Comparison of ENCODE assay signal across 17 mouse cellular contexts in the genomic region with DNA sequence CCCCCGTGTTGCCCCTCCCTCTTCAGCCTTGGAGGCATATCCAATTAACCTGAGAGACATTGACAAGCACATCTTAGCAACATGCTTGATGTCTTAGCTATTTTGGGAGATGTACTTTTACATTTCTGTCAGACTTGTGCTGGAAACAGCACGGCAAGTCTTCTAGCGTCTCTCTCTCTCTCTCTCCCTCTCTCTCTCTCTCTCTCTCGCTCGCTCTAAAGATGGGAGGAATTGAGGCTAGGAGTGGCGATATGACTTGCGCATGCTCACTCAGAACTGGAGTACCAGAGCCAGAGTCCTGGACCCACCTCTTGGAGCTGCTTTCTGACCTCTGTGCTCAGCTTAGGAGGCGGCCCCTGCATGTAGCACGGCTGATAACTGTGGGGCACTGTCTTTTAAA. TPM values are rescaled to one million over a fixed set of nuclear protein-coding genes. Genes with fewer than 3 reads are reported as not detected.
DNase-seq lines count a peak whose midpoint lies in the region; ATAC-seq lines count a peak whose summit lies in the region.
"Had no signal": no experiment of that assay in that cellular context is flagged by ENCODE, and none has a peak within 500 bp of the region (broad histone marks: within the 10 kb centered on the region; RNA-seq: fewer than 3 reads in every experiment).

No protein-coding gene starts in this region.

- no peak overlapping the region for H3K9ac ChIP-seq in heart, embryonic 12.5 days
- no peak overlapping the region for H3K9ac ChIP-seq in forebrain, embryonic 15.5 days (replicated peaks)
- H3K9ac ChIP-seq: stomach, embryonic 15.5 days had no signal

- peak overlapping the region; percentile 16; the same call in 1 of the 2 replicates for H3K4me2 ChIP-seq in heart, embryonic 12.5 days
- no peak overlapping the region for H3K4me2 ChIP-seq in forebrain, embryonic 15.5 days (replicated peaks)
- H3K4me2 ChIP-seq: liver, embryonic 11.5 days; stomach, embryonic 15.5 days had no signal

- WGBS in heart, embryonic 12.5 days = 47% methylated on average over 9 of the region's 9 CpGs
- 69% methylated on average over 9 of the region's 9 CpGs for WGBS in forebrain, embryonic 15.5 days

- DNase-seq in heart, postnatal 36 days = no peak
- DNase-seq in left cerebral cortex, postnatal 25 days (ENCODE audit: low spot score in 2 of 2) = peak; percentile 38 to 41
- no peak for DNase-seq in left cerebral cortex, adult 11 months (ENCODE audit: low spot score)
- DNase-seq in brain, embryonic 18.5 days (ENCODE audit: low read depth, low spot score) = peak; percentile 50
- DNase-seq in urinary bladder, postnatal 4 days (ENCODE audit: low spot score in 2 of 2) = no peak
- DNase-seq: adrenal gland, postnatal 36 days; cerebellum, adult 11 months; gastrocnemius, postnatal 36 days; kidney, adult 11 months; layer of hippocampus, postnatal 36 days; thymus, postnatal 14 days had no signal

- H3K36me3 ChIP-seq in heart, embryonic 12.5 days = no peaks in the 10 kb centered on the region
- no peaks in the 10 kb centered on the region for H3K36me3 ChIP-seq in forebrain, embryonic 15.5 days
- H3K36me3 ChIP-seq: stomach, embryonic 15.5 days had no signal

- H3K9me3 ChIP-seq in heart, embryonic 12.5 days (replicated peaks) = no peaks in the 10 kb centered on the region; the same call in 1 of the 2 replicates
- no peaks in the 10 kb centered on the region for H3K9me3 ChIP-seq in forebrain, embryonic 15.5 days
- H3K9me3 ChIP-seq: stomach, embryonic 15.5 days had no signal

- H3K4me3 ChIP-seq in heart, embryonic 12.5 days = no peak overlapping the region
- H3K4me3 ChIP-seq in forebrain, embryonic 15.5 days = no peak overlapping the region
- H3K4me3 ChIP-seq: megakaryocyte, embryonic 14.5 days; stomach, embryonic 15.5 days had no signal

- peaks cover 15% of the 10 kb centered on the region for H3K4me1 ChIP-seq in heart, embryonic 12.5 days (replicated peaks)
- H3K4me1 ChIP-seq in forebrain, embryonic 15.5 days = peaks cover 9% of the 10 kb centered on the region
- H3K4me1 ChIP-seq: megakaryocyte, embryonic 14.5 days; stomach, embryonic 15.5 days had no signal

- H3K27me3 ChIP-seq in heart, embryonic 12.5 days (replicated peaks) = 0 out of 2 replicates have a peak, but pooled peaks cover 4% of the 10 kb centered on the region
- no peaks in the 10 kb centered on the region for H3K27me3 ChIP-seq in forebrain, embryonic 15.5 days
- H3K27me3 ChIP-seq: megakaryocyte, embryonic 14.5 days; stomach, embryonic 15.5 days had no signal

- no peak overlapping the region for H3K27ac ChIP-seq in heart, embryonic 12.5 days (ENCODE audit: poor library complexity, severe bottlenecking)
- H3K27ac ChIP-seq in forebrain, embryonic 15.5 days (replicated peaks) = peak overlapping the region; percentile 46; the same call in 1 of the 2 replicates
- H3K27ac ChIP-seq: stomach, embryonic 15.5 days had no signal

- intact Hi-C loops in heart, postnatal 36 days (cut with DNase I) = no loop called here
- intact Hi-C loops in left cerebral cortex, postnatal 25 days (cut with DNase I) = no loop called here

- ATAC-seq in heart, embryonic 12.5 days (ENCODE audit: insufficient number of reproducible peaks, low FRiP score) = no peak
- ATAC-seq in forebrain, embryonic 15.5 days (replicated peaks) = no peak; the same call in 1 of the 2 replicates
- ATAC-seq: activated CD4-positive, CD25-positive, alpha-beta regulatory T cell, adult 4 months had no signal

RNA-seq across cellular contexts. Expression of a gene that starts 20.9 kb away (rescaled TPM):
- polyA plus RNA-seq in heart, embryonic 12.5 days (2016; fragmentation: Nextera tagmentation; extraction: Ambion mirVana) = 1.8 and 2.2 TPM in 2 replicates
- under 1 TPM; 0.19 to 0.47 TPM for total RNA-seq in heart, postnatal 36 days (2021)
- total RNA-seq in left cerebral cortex, postnatal 25 days (2021) = 1 to 10 TPM in 1 of 2 experiments, under 1 TPM in 1; 0.76 to 1.2 TPM
- polyA plus RNA-seq in forebrain, embryonic 15.5 days (2015; fragmentation: Nextera tagmentation; extraction: Ambion mirVana) = 1.2 and 1.3 TPM in 2 replicates
- total RNA-seq: gastrocnemius, postnatal 36 days had no signal

RNA-seq across cellular contexts. Expression of a gene that starts 55.3 kb away (rescaled TPM):
- 2.7 and 3.0 TPM in 2 replicates for polyA plus RNA-seq in heart, embryonic 12.5 days (2016; fragmentation: Nextera tagmentation; extraction: Ambion mirVana)
- 1 to 10 TPM; 2.8 to 3.0 TPM for total RNA-seq in heart, postnatal 36 days (2021)
- total RNA-seq in left cerebral cortex, postnatal 25 days (2021) = 10 to 100 TPM; 18.6 to 21.1 TPM
- 4.3 and 4.9 TPM in 2 replicates for polyA plus RNA-seq in forebrain, embryonic 15.5 days (2015; fragmentation: Nextera tagmentation; extraction: Ambion mirVana)
- polyA plus RNA-seq: activated CD4-positive, CD25-positive, alpha-beta regulatory T cell, adult 4 months had no signal

Comparison
In these comparisons a context has a peak if more than half of its experiments do, and no peak if none do; other contexts are left out.
1. DNase-seq: peak in left cerebral cortex, postnatal 25 days (2 of 2) and brain, embryonic 18.5 days (single experiment); none in heart, postnatal 36 days (0 of 2), left cerebral cortex, adult 11 months (single experiment) and urinary bladder, postnatal 4 days (0 of 2).
2. RNA of a gene that starts 55.3 kb away (total RNA-seq): 18.6 to 21.1 TPM in left cerebral cortex, postnatal 25 days; 2.8 to 3.0 TPM in heart, postnatal 36 days; every median in the first group is over 4 times any median in the second.